Mouse (Mus musculus) liver, embryonic 14.5 days (tissue): Measurements from ENCODE around the gene Rars2. TPM values are rescaled to one million over a fixed set of nuclear protein-coding genes. Genes with fewer than 3 reads are reported as not detected.

Experiments used
- ATAC-seq: fragments of 200-750 bp; cut with Nextera tagmentation; 2 replicates; pipeline ENCODE4 v1.8.0; 2017; ENCODE audit warnings: moderate number of reproducible peaks, mild to moderate bottlenecking, moderate library complexity; ENCODE audit not compliant: insufficient read depth
- DNase-seq, 3 experiments: peaks; one replicate each; pipeline ENCODE4 v3.0.0-alpha.2; 2012 to 2013; ENCODE audit warnings: low read depth in 3 of 3, low spot score in 3 of 3
- H3K27ac ChIP-seq: fragments of 300-500 bp; sonication (generic); 2 replicates; pipeline ENCODE4 v1.5.1; 2014; ENCODE audit warnings: moderate library complexity, mild to moderate bottlenecking, control low read depth, inconsistent platforms
- H3K27me3 ChIP-seq: fragments of 300-500 bp; sonication (generic); 2 replicates; pipeline ENCODE4 v1.6.1; 2014; ENCODE audit warnings: mild to moderate bottlenecking, low read length, moderate library complexity; ENCODE audit not compliant: control insufficient read depth, insufficient read depth
- H3K36me3 ChIP-seq: fragments of 300-500 bp; sonication (generic); replicated peaks from 2 replicates; pipeline ENCODE4 v1.6.1; 2014; ENCODE audit warnings: low read depth; ENCODE audit not compliant: control insufficient read depth, insufficient read depth
- H3K4me1 ChIP-seq, 2 experiments: fragments of 200-500 bp in 1 of 2; fragments of 300-500 bp in 1 of 2; sonication (generic) in 1 of 2; replicated peaks; 2 replicates each; pipeline ENCODE4 v1.6.1; 2012 to 2014; ENCODE audit warnings: antibody characterized with exemption in 1 of 2, inconsistent platforms in 1 of 2, low read length in 1 of 2; ENCODE audit not compliant: control insufficient read depth in 2 of 2, insufficient read depth in 2 of 2
- H3K4me2 ChIP-seq: fragments of 300-500 bp; sonication (generic); 2 replicates; pipeline ENCODE4 v1.6.1; 2014; ENCODE audit warnings: low read depth, mild to moderate bottlenecking, control low read depth, moderate library complexity
- H3K4me3 ChIP-seq, 2 experiments: fragments of 200-500 bp in 1 of 2; fragments of 300-500 bp in 1 of 2; sonication (generic) in 1 of 2; 2 replicates each; pipeline ENCODE4 v1.5.1; 2012 to 2014; ENCODE audit warnings: low read depth in 2 of 2, low read length in 2 of 2, mild to moderate bottlenecking in 2 of 2, control low read depth in 1 of 2, inconsistent platforms in 1 of 2, moderate library complexity in 1 of 2; ENCODE audit not compliant: insufficient read depth in 1 of 2
- H3K9ac ChIP-seq: fragments of 300-500 bp; sonication (generic); replicated peaks from 2 replicates; pipeline ENCODE4 v1.6.1; 2014; ENCODE audit warnings: mild to moderate bottlenecking, control low read depth, moderate library complexity
- H3K9me3 ChIP-seq: fragments of 300-500 bp; sonication (generic); 2 replicates; pipeline ENCODE4 v1.6.1; 2016; ENCODE audit warnings: low read length, mixed read lengths; ENCODE audit not compliant: control insufficient read depth
- CTCF ChIP-seq: IDR thresholded peaks from 2 replicates; pipeline ENCODE4 v1.5.1; 2016; ENCODE audit warnings: antibody characterized with exemption, low read depth, control low read depth
- EP300 ChIP-seq: IDR thresholded peaks from 2 replicates; pipeline ENCODE4 v1.6.1; 2016; ENCODE audit warnings: antibody characterized with exemption, low read depth
- WGBS: fragments of 180-500 bp; shearing (Covaris S2); extraction: QIAGEN DNeasy Blood & Tissue Kit; methylation state at CpG from one replicate; pipeline ENCODE4 v1.1.7; 2014; ENCODE audit not compliant: insufficient replicate concordance; 5-methylcytosine and 5-hydroxymethylcytosine counted together
- polyA plus RNA-seq, 2 experiments: library from polyadenylated mRNA; depleted of rRNA in 1 of 2; stranded (reverse) in 1 of 2; unstranded in 1 of 2; fragments of >200 nt; fragmentation: Nextera tagmentation in 1 of 2; extraction: Ambion mirVana in 1 of 2; gene quantifications; 2 replicates each; pipeline versions ENCODE4 v1.2.1 to v1.2.3; 2012 to 2014

Rars2 gene
- polyA plus RNA-seq, 2 experiments = 17.4 to 23.5 TPM

DNA sequence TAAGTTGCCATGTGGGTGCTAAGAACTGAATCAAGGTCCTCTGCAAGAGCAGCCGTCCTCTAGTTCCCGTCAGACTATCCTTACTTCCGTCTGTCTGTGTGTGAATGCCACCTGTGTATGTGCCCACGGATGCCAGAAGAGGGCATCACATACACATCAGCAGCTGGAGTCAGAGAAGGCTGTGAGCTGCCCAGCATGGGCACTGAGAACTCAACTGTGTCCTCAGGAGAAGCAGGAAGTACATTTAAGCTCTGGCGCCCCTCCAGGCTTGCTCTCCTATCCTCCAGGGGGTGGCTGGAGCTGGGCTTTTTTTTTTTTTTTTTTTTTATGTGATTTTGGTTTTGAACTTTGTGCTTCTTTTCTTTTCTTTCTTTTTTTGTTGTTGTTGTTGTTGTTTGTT is 65.8 kb downstream of the Rars2 start:
- no peaks in the 10 kb centered on the region; the same call in 1 of the 2 replicates for H3K36me3 ChIP-seq
- H3K27me3 ChIP-seq = no peaks in the 10 kb centered on the region
- no peaks in the 10 kb centered on the region for H3K9me3 ChIP-seq
- H3K4me2 ChIP-seq = no peak overlapping the region
- H3K27ac ChIP-seq = no peak overlapping the region
- peaks cover 0 to 4% of the 10 kb centered on the region in 2 experiments; a peak in 3 of 4 replicates for H3K4me1 ChIP-seq
- no peak overlapping the region for H3K4me3 ChIP-seq
- TF ChIP-seq CTCF (peak; percentile 41), EP300 (no peak)
- ATAC-seq (no peak), DNase-seq (no peak)
- no peak overlapping the region for H3K9ac ChIP-seq
- 70% methylated on average over 5 of the region's 5 CpGs for WGBS

DNA sequence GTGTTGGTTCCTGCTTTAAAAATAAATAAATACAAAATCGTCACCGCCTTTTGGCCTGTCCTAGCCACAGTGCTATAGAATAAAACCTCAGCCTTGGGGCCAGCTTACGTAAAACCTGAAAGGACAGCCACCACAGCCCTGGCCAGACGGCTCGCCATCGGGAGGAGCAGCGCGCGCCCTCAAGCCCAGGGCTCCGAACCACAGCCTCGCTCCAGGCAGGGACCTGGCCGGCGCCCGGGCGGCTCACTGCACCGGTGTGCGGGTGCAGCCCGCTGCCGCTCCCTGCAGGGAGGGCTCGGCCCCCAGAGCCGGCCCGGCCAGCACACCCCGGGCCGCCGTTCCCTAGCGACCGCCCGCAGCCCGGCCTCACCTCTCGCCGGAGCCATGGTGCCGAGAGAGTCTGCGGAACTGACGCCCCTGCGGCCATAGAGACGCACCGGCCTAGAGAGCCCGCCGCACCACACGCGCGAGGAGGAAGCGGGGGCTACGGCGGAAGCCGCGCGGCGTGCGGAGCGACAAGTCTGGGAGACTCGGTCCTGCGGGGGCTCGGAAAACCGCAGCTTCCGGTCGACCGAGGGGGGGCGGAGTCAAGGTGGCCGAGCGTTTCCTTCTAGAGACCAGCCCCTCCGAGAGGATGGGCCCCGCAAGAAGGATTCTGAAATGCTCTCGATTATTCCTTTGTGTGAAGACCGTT is 72.3 kb downstream of the Rars2 start, which contains the start of gene Slc35a1:
Gene Slc35a1, minus strand, starts transcription at position 565 of the 694 bp plus-strand sequence.
- WGBS = under 1% methylated on average over 65 of the region's 65 CpGs
- peak within 1 kb of the TSS; percentile 63 for H3K27ac ChIP-seq
- H3K4me1 ChIP-seq = peaks cover 0 to 4% of the 10 kb centered on the region in 2 experiments; a peak in 3 of 4 replicates
- H3K4me2 ChIP-seq = peak within 1 kb of the TSS; percentile 81
- TF ChIP-seq CTCF = no peak
- no peak for TF ChIP-seq EP300
- peak within 1 kb of the TSS; percentile 88 for H3K9ac ChIP-seq
- DNase-seq = peak; percentile 69 to 80 (median 69)
- ATAC-seq = peak; percentile 93
- no peaks in the 10 kb centered on the region; the same call in 1 of the 2 replicates for H3K36me3 ChIP-seq
- H3K9me3 ChIP-seq = no peaks in the 10 kb centered on the region
- H3K4me3 ChIP-seq = peak within 1 kb of the TSS; percentile 72 to 85
- H3K27me3 ChIP-seq = no peaks in the 10 kb centered on the region

DNA sequence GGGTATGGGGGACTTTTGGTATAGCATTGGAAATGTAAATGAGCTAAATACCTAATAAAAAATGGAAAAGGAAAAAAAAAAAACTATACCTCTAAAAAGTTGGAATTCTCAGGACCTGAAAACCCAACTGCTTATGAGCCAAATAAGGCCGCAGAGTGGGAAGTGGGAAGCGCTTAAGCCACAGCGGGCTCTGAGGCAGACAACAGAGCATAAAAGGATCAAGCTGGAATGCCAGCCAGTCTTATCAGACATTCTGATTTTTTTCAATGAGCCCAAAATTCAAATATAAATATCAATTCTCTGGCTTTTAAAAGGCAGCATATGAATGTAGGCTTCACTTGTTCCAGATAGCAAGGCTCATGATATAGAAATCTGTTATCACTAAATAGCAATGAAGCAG is 73.3 kb downstream of the Rars2 start:
- no peak for DNase-seq
- ATAC-seq = no peak
- TF ChIP-seq EP300 (no peak), CTCF (no peak)
- Histone ChIP-seq H3K9me3 (no peaks in the 10 kb centered on the region), H3K27me3 (no peaks in the 10 kb centered on the region), H3K27ac (no peak overlapping the region), H3K4me2 (peak overlapping the region; percentile 81; the same call in 1 of the 2 replicates), H3K36me3 (no peaks in the 10 kb centered on the region), H3K4me1 (peaks cover 0 to 4% of the 10 kb centered on the region in 2 experiments; a peak in 3 of 4 replicates), H3K9ac (no peak overlapping the region), H3K4me3 (no peak overlapping the region)
- WGBS = 66% methylated on average over 3 of the region's 3 CpGs

DNA sequence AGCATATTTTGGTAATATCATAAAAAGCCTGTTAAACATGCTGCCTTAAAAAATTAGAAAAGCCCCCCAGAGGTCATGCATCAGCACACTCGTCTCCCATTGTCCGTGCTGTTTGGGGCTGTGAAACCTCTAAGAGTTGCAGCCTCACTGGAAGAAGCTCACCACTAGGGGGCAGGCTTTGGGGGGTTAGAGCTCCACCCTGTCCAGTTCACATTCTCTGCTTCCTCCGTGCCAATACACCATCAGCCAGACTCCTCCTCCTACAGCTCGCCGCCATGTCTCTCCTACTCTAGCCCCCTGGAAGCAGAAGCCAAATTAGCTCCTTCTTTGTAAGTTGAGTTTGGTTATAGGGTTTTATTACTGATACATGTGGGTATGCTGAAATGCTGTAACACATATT is 86.8 kb downstream of the Rars2 start:
- no peaks in the 10 kb centered on the region for H3K4me1 ChIP-seq
- DNase-seq (peak; percentile 22 to 39 (median 33)), ATAC-seq (no peak)
- H3K9ac ChIP-seq = no peak overlapping the region
- 50% methylated on average over 5 of the region's 5 CpGs for WGBS
- H3K9me3 ChIP-seq = no peaks in the 10 kb centered on the region
- H3K27me3 ChIP-seq = no peaks in the 10 kb centered on the region
- H3K36me3 ChIP-seq = no peaks in the 10 kb centered on the region
- TF ChIP-seq EP300 (no peak), CTCF (peak; percentile 83)
- no peak overlapping the region for H3K4me2 ChIP-seq
- no peak overlapping the region for H3K27ac ChIP-seq
- no peak overlapping the region for H3K4me3 ChIP-seq

DNA sequence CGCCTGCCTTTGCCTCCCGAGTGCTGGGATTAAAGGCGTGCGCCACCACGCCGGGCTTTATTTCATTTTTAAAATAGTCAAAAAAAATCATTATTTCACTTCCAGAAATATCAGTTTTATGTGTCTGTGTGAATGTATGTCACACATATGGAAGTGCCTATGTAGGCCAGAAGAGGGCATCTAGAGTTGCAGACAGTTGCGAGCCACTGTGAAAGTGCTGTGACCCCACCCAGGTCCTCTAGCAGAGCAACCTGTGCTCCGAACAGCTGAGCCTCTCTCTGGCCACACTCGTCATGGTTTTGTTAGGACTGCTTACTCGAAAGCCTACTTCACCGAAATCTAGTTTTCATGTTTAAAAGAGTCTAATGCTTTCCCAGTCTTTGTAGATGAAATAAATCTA is 87.5 kb downstream of the Rars2 start:
- no peak for ATAC-seq

More for the DNA sequence above, 87.5 kb downstream of the Rars2 start:
- no peak overlapping the region for H3K27ac ChIP-seq
- WGBS = 85% methylated on average over 11 of the region's 11 CpGs
- H3K4me2 ChIP-seq = no peak overlapping the region
- H3K9ac ChIP-seq = no peak overlapping the region
- TF ChIP-seq EP300 (no peak), CTCF (no peak)
- no peaks in the 10 kb centered on the region for H3K27me3 ChIP-seq
- no peaks in the 10 kb centered on the region for H3K36me3 ChIP-seq
- DNase-seq = no peak
- no peak overlapping the region for H3K4me3 ChIP-seq
- H3K9me3 ChIP-seq = no peaks in the 10 kb centered on the region
- no peaks in the 10 kb centered on the region for H3K4me1 ChIP-seq
